ENCODE assay signal across 15 mouse cellular contexts in the genomic region with DNA sequence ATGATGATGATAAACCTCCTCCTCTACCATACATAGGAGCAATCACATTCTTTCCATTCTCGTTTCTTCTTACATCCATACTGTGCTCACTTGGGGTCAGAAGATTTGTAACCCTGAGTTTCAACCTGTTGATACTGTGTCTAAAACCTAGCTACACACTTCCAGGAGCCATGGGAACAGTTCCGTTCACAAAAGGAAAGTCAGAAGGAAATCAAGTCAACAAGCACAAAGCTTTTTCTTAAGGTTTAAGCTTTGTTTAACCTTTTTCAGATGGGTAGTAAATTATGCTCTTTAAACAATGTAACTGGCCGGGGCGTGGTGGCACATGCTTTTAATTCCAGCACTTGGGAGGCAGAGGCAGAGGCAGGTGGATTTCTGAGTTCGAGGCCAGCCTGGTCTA. TPM values are rescaled to one million over a fixed set of nuclear protein-coding genes. Genes with fewer than 3 reads are reported as not detected.
DNase-seq lines count a peak whose midpoint lies in the region; ATAC-seq and TF ChIP-seq lines count a peak whose summit lies in the region.
"Had no signal": no experiment of that assay in that cellular context is flagged by ENCODE, and none has a peak within 500 bp of the region (broad histone marks: within the 10 kb centered on the region; RNA-seq: fewer than 3 reads in every experiment).

No protein-coding gene starts in this region.

- no peak for TF ChIP-seq POLR2A in MEL (IDR thresholded peaks at IDR 0.05; ENCODE audit: control insufficient read depth in 1 of 2, insufficient read depth in 1 of 2, low read depth in 1 of 2, low read length in 2 of 2, poor library complexity in 1 of 2)

- no peaks in the 10 kb centered on the region for H3K27me3 ChIP-seq in hindbrain, postnatal 0 days (ENCODE audit: insufficient read depth, low read length)
- H3K27me3 ChIP-seq in hindbrain, embryonic 16.5 days (replicated peaks; ENCODE audit: control insufficient read depth, insufficient read depth, low read length) = no peaks in the 10 kb centered on the region
- H3K27me3 ChIP-seq in E14TG2a.4 (ENCODE audit: insufficient read depth, low read length) (no peaks in the 10 kb centered on the region), MEL (ENCODE audit: control insufficient read depth in 1 of 2, insufficient read depth in 2 of 2, low read length in 2 of 2) (no peaks in the 10 kb centered on the region)
- H3K27me3 ChIP-seq in liver, embryonic 15.5 days = no peaks in the 10 kb centered on the region
- H3K27me3 ChIP-seq: midbrain, embryonic 12.5 days; Patski had no signal

- 0 out of 2 replicates have a peak, but pooled peaks cover 3% of the 10 kb centered on the region for H3K36me3 ChIP-seq in hindbrain, postnatal 0 days (ENCODE audit: insufficient read depth, low read length)
- H3K36me3 ChIP-seq in hindbrain, embryonic 16.5 days (ENCODE audit: control insufficient read depth, insufficient read depth, low read length) = peaks cover 3% of the 10 kb centered on the region
- H3K36me3 ChIP-seq in E14TG2a.4 (ENCODE audit: insufficient read depth, low read length) (no peaks in the 10 kb centered on the region), MEL (ENCODE audit: control insufficient read depth in 1 of 2, insufficient read depth in 2 of 2, low read length in 2 of 2) (peaks cover 0 to 14% of the 10 kb centered on the region in 2 experiments; a peak in 2 of 4 replicates)
- peaks cover 3% of the 10 kb centered on the region for H3K36me3 ChIP-seq in liver, embryonic 15.5 days (replicated peaks)

- H3K4me2 ChIP-seq in hindbrain, postnatal 0 days (ENCODE audit: low read depth, low read length) = no peak overlapping the region
- no peak overlapping the region for H3K4me2 ChIP-seq in hindbrain, embryonic 16.5 days (ENCODE audit: low read length)
- peak overlapping the region; percentile 63 for H3K4me2 ChIP-seq in liver, embryonic 15.5 days
- H3K4me2 ChIP-seq: midbrain, embryonic 12.5 days had no signal

- WGBS in hindbrain, postnatal 0 days = 85% methylated on average over 5 of the region's 5 CpGs
- WGBS in hindbrain, embryonic 16.5 days = 89% methylated on average over 5 of the region's 5 CpGs
- 66% methylated on average over 5 of the region's 5 CpGs for WGBS in liver, embryonic 15.5 days (ENCODE audit: insufficient replicate concordance)

- no peak for TF ChIP-seq CTCF in hindbrain, postnatal 0 days (IDR thresholded peaks at IDR 0.05; ENCODE audit: low read depth)
- TF ChIP-seq CTCF in E14TG2a.4 (conservative IDR thresholded peaks at IDR 0.05; ENCODE audit: low read length) = no peak
- no peak for TF ChIP-seq CTCF in MEL (IDR thresholded peaks at IDR 0.05 in 2 of 3, conservative IDR thresholded peaks at IDR 0.05 in 1 of 3; ENCODE audit: control insufficient read depth in 1 of 3, insufficient read depth in 1 of 3, low read depth in 2 of 3, low read length in 3 of 3, poor library complexity in 1 of 3, severe bottlenecking in 1 of 3)

- H3K9me3 ChIP-seq in hindbrain, postnatal 0 days (ENCODE audit: low read length) = no peaks in the 10 kb centered on the region
- H3K9me3 ChIP-seq in hindbrain, embryonic 16.5 days (ENCODE audit: control insufficient read depth, low read length) = no peaks in the 10 kb centered on the region
- no peaks in the 10 kb centered on the region for H3K9me3 ChIP-seq in E14TG2a.4 (ENCODE audit: low read length)
- H3K9me3 ChIP-seq in MEL (replicated peaks; ENCODE audit: insufficient read depth, low read length) = no peaks in the 10 kb centered on the region
- no peaks in the 10 kb centered on the region for H3K9me3 ChIP-seq in liver, embryonic 15.5 days (replicated peaks)
- H3K9me3 ChIP-seq: midbrain, embryonic 12.5 days had no signal

- TF ChIP-seq RAD21 in MEL (IDR thresholded peaks at IDR 0.05; ENCODE audit: low read depth, low read length) = no peak

- 0 out of 2 replicates have a peak overlapping the region, but pooled peaks have one; percentile 12 for H3K27ac ChIP-seq in hindbrain, postnatal 0 days
- no peak overlapping the region for H3K27ac ChIP-seq in hindbrain, embryonic 16.5 days (ENCODE audit: low read depth, low read length)
- peak overlapping the region; percentile 98 for H3K27ac ChIP-seq in MEL (ENCODE audit: control insufficient read depth, low read depth, low read length)
- peak overlapping the region; percentile 85 for H3K27ac ChIP-seq in liver, embryonic 15.5 days (replicated peaks)
- H3K27ac ChIP-seq: midbrain, embryonic 12.5 days had no signal

- H3K4me3 ChIP-seq in hindbrain, postnatal 0 days (ENCODE audit: low read length) = no peak overlapping the region
- no peak overlapping the region for H3K4me3 ChIP-seq in hindbrain, embryonic 16.5 days (ENCODE audit: low read length)
- H3K4me3 ChIP-seq in E14TG2a.4 (replicated peaks; ENCODE audit: low read length) (peak overlapping the region; percentile 30; the same call in 1 of the 2 replicates), MEL (ENCODE audit: control insufficient read depth in 1 of 2, insufficient read depth in 1 of 2, low read depth in 2 of 2, low read length in 2 of 2) (peak overlapping the region; percentile 34 to 46)
- no peak overlapping the region for H3K4me3 ChIP-seq in liver, embryonic 15.5 days (replicated peaks)
- H3K4me3 ChIP-seq: midbrain, embryonic 12.5 days; myocyte had no signal

- no peaks in the 10 kb centered on the region for H3K4me1 ChIP-seq in hindbrain, postnatal 0 days (ENCODE audit: insufficient read depth, low read length)
- H3K4me1 ChIP-seq in hindbrain, embryonic 16.5 days (ENCODE audit: control insufficient read depth, insufficient read depth, low read depth, low read length) = no peaks in the 10 kb centered on the region
- H3K4me1 ChIP-seq in E14TG2a.4 (replicated peaks; ENCODE audit: low read depth, low read length) = peaks cover 72% of the 10 kb centered on the region
- H3K4me1 ChIP-seq in MEL (ENCODE audit: control insufficient read depth in 1 of 2, insufficient read depth in 2 of 2, low read length in 2 of 2) = peaks cover 5 to 10% of the 10 kb centered on the region in 2 experiments; a peak in 3 of 4 replicates
- H3K4me1 ChIP-seq in liver, embryonic 15.5 days (replicated peaks) = peaks cover 56% of the 10 kb centered on the region
- H3K4me1 ChIP-seq: midbrain, embryonic 12.5 days had no signal

- ATAC-seq in hindbrain, postnatal 0 days = no peak
- no peak for ATAC-seq in hindbrain, embryonic 16.5 days
- ATAC-seq in liver, embryonic 15.5 days (ENCODE audit: insufficient read depth) = no peak
- no peak for ATAC-seq in monocyte, adult 5-6 weeks (replicated peaks; ENCODE audit: insufficient number of reproducible peaks, low FRiP score, low TSS enrichment, poor library complexity, severe bottlenecking)
- ATAC-seq: forebrain, embryonic 14.5 days; Patski had no signal

- H3K9ac ChIP-seq in hindbrain, postnatal 0 days (replicated peaks; ENCODE audit: low read length) = no peak overlapping the region
- no peak overlapping the region for H3K9ac ChIP-seq in hindbrain, embryonic 16.5 days (ENCODE audit: low read depth, low read length)
- H3K9ac ChIP-seq in MEL (ENCODE audit: control insufficient read depth, low read depth, low read length, poor library complexity, severe bottlenecking) = peak overlapping the region; percentile 52
- peak overlapping the region; percentile 28; the same call in 1 of the 2 replicates for H3K9ac ChIP-seq in liver, embryonic 15.5 days
- H3K9ac ChIP-seq: midbrain, embryonic 12.5 days had no signal

- peak in 1 of 2 experiments; percentile 16; a peak in 1 of 4 replicates for TF ChIP-seq EP300 in MEL (IDR thresholded peaks at IDR 0.05; ENCODE audit: low read depth in 1 of 2, low read length in 2 of 2)

- DNase-seq in hindbrain, postnatal 0 days (ENCODE audit: low spot score) = no peak
- no peak for DNase-seq in MEL (ENCODE audit: low read depth, low spot score)
- DNase-seq in T-cell, adult 2 months (ENCODE audit: low spot score) = no peak
- DNase-seq: adrenal gland, adult 2 months; cerebellum, adult 2 months; heart, postnatal 4 days; thymus, adult 18-20 months had no signal

- peaks cover 3% of the 10 kb centered on the region; the same call in 1 of the 2 replicates for H3K79me2 ChIP-seq in MEL (ENCODE audit: control insufficient read depth, insufficient read depth, low read length, poor library complexity)

TF ChIP-seq in MEL, 35 proteins besides CTCF, POLR2A, EP300 and RAD21:
- TF ChIP-seq ZNF384 (IDR thresholded peaks at IDR 0.05; ENCODE audit: low read depth, low read length) (no peak), MAX (IDR thresholded peaks at IDR 0.05; ENCODE audit: low read length) (0 out of 2 replicates have a peak, but pooled peaks have one; percentile 11), ZMIZ1 (IDR thresholded peaks at IDR 0.05; ENCODE audit: low read depth, low read length) (0 out of 2 replicates have a peak, but pooled peaks have one; percentile 16), MXI1 (IDR thresholded peaks at IDR 0.05; ENCODE audit: low read depth, low read length) (0 out of 2 replicates have a peak, but pooled peaks have one; percentile 17)

RNA-seq across cellular contexts. Expression of a gene that starts 14.6 kb away (rescaled TPM):
- total RNA-seq in hindbrain, postnatal 0 days (2014; rRNA removed) = 19.2 and 25.2 TPM in 2 replicates
- 22.2 and 24.1 TPM in 2 replicates for polyA plus RNA-seq in hindbrain, postnatal 0 days (2015; fragmentation: Nextera tagmentation; extraction: Ambion mirVana)
- polyA plus RNA-seq in hindbrain, embryonic 16.5 days (2015; fragmentation: Nextera tagmentation; extraction: Ambion mirVana) = 28.7 and 29.8 TPM in 2 replicates
- 35.1 and 39.1 TPM in 2 replicates for total RNA-seq in MEL (2012; rRNA removed)
- polyA plus RNA-seq in MEL (2012; ENCODE audit: insufficient read depth in 1 of 2, insufficient read length in 2 of 2, low read depth in 1 of 2, low replicate concordance in 2 of 2, missing spikeins in 1 of 2) = 100 to 1,000 TPM in 1 of 2 experiments, 10 to 100 TPM in 1; 23.3 to 276 TPM
- polyA plus RNA-seq in liver, embryonic 15.5 days (2015; fragmentation: Nextera tagmentation; extraction: Ambion mirVana) = 16.0 and 16.1 TPM in 2 replicates
- total RNA-seq in monocyte, adult 5-6 weeks (2017) = 205 to 285 TPM (median 241 TPM) in 3 replicates

Comparison
In these comparisons a context has a peak if more than half of its experiments do, and no peak if none do; other contexts are left out.
1. H3K4me3 ChIP-seq: peak in E14TG2a.4 (single experiment) and MEL (2 of 2); none in hindbrain, postnatal 0 days (single experiment), hindbrain, embryonic 16.5 days (single experiment) and liver, embryonic 15.5 days (single experiment).
2. H3K9ac ChIP-seq: peak in MEL (single experiment) and liver, embryonic 15.5 days (single experiment); none in hindbrain, postnatal 0 days (single experiment) and hindbrain, embryonic 16.5 days (single experiment).